Mouse (Mus musculus) kidney, adult 18-20 months (tissue): ENCODE results near the gene Snx8.
"Not testable (repeated sequence)": the region's sequence is repeated elsewhere in the genome, so short reads cannot be mapped to it uniquely, and the experiment has no call there.

ENCODE experiments used
- DNase-seq: peaks from one replicate; pipeline ENCODE4 v3.0.0; 2021

Gene Snx8

DNA sequence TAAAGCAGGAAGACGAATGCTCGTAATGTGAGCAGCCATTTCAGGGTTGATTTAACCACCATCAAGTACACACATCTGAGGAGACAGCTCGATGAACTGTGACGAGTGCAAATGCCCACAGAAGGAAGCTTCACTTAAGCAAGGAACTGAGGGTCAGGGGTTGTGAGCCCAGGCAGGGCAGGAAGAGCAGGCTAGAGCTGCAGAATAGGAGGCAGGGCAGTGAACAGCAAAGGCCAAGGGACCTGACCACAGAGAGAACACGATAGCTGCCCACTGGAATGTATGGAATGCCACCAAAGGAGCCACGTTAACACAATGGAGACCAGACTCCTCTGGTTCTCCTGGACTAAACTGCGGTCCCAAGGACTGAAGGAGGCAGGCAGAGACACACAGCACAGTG lies 5.5 kb downstream of the Snx8 start:
- peak; percentile 45 for DNase-seq

DNA sequence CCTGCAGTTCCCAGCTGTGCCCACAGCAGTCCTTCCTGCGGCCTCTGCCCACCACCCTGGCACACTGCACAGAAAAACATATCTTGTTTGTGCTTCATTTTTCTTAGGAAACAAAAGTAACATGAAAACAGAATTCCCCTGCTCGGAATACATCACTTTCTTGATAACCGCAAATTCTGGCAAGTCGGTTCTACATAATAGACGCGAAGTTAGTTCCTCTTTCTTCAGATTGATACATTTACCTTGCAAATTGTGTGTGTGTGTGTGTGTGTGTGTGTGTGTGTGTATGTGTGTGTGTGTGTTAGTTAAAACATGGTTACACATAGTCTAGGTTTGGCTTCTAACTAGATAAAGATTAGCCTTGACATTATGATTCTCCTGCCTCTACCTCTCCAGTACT lies 6.4 kb downstream of the Snx8 start:
- no peak for DNase-seq

DNA sequence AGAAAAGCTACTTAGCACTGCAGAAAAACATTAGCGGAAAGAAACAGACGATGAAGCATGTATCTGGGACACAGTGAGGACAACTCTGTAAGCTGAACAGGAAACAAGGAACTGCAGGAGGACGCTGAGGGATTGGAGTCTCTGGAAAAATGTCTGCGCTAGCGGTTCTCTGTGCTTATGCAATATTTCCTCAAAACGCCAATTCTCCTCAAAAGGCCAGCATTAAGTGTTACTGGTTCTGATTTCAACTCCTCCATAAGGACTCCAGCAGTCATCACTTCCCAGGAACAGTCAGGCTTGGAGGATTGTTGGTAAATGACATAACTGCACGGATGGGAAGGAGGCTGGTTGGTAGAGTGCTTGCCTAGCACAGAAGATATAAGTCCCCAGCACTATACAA lies 7.9 kb downstream of the Snx8 start:
- no peak for DNase-seq

DNA sequence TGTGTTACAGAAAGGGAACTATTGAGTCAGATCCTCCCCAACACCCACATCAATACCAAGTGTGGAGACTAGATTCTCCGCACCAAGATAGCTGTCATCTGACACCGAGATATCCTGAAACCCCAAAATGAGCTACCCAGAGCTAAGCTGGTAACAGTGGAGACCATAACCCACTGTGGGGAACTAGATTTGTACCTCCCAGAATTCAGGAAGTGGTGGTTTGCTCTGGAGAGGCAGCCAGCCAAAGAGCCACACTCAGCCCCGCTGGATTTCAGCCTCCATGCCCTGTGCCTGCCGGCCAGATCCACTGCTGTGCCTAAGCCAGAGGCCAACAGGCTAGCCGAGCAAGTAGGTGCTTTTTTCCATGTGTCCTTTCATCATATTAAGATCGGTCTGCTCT lies 9.8 kb downstream of the Snx8 start:
- DNase-seq, result peak; percentile 51

DNA sequence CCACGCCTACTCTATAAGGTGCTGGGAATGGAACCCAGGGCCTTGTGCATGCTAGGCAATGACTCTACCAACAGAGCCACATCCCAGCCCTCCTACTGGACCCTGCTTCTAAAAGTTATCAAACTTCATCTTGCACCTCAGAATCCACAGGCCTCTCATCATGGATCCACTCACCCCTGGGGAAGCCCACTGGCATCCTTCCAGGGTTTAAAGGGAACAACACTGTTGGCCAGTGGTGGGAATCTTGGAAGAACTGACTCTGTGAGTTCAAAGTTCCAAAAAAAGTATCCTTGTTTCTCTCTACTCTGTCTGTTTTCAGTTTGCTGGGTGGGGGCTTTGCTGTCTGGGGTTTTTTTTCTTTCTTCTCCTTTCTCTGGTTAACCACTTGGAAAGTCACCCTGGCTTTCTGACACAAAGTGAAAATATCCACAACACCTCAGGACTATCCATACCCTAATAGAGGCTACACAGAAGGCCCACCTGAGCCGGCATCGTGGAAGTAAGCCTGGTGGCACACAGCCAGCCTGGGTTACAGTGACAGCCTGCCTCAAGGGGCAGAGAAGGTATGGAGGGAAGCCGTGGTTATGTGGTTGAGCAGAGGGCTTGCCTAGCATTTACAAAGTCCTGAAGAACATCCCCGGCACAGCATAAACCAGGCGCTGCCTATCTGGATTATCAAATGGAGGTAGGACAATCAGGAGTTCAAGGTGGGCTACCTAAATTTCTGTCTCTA lies 10.8 kb downstream of the Snx8 start:
- DNase-seq, result peak; percentile 59

DNA sequence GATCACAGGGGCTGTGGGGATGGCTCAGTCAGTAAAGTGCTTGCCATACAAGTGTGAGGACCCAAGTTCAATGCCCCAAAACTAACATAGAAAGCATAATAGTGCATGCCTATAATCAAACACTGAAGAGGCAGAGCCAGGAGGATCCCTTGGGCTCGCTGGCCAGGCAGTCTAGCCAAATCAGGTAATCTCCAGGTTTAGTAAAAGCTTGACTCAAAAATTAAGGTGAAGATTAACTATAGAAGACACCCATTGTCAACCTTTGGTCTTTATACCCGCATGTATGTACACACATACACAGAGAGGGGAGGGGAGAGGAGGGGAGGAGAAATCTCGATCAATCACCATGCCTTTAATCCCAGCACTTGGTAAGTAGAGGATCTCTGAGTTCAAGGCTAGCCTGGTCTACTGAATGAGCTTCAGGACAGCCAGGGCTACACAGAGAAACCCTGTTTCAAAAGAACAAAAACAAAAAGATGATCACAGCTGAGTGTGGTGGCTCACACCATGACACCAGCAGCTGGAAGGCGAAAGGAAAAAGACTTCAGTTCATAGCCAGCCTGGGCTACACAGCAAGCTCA lies 13.7 kb downstream of the Snx8 start:
- peak; percentile 21 for DNase-seq

DNA sequence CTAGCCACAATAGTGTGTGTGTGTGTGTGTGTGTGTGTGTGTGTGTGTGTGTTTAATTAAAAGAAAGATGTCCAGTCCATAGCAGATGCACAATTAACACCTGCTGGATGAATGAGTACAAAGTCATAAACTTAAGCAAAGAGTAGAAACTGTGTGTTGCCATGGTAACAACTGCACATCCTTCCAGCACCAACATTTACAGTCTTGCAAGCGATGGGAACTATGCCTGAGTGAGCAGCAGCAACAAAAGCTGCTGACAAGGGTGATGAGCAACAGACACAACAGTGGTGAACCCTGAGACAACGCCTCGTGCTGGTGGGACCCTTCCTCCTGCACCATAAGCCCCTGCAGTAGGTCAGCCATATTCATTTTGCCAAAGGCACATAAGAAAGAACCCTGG lies 14.8 kb downstream of the Snx8 start:
- peak; percentile 10 for DNase-seq

DNA sequence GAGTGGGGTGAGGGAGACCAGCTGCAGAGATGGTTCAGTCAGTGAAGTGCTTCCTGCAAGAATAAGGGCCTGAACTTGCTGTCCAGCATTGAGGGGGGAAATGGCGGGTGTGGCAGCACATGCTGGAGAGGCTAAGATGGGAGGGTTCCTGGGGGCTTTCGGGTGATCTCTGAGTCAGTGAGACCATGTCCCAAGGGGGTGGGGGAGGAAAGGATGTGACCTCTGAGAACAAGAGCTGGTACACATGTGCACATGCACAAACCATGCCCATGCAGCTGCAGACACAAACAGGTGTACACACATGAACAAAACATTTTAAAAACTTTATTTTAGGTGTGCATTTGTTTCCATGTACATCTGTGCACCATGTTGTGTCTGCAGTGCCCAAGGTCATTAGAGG lies 15.4 kb downstream of the Snx8 start:
- no peak for DNase-seq

DNA sequence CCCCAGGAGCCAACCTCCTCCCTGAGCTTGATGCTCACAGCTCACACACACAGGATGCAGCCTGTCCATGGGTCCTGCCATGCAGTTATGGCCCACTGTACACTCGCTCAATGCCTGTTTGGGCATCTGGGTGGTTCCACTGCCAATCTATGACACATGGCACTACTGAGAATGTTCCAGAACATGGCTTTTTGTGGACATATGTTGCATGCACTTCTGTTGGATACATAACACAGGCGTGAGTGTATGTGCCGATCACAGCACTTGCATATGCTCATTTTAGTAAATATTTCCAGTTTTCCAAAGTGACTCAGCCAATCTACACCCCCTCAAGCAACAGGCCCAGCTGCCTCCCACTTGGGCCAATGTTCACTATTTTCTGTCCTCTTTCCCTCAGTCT lies 17.4 kb downstream of the Snx8 start:
- no peak for DNase-seq

DNA sequence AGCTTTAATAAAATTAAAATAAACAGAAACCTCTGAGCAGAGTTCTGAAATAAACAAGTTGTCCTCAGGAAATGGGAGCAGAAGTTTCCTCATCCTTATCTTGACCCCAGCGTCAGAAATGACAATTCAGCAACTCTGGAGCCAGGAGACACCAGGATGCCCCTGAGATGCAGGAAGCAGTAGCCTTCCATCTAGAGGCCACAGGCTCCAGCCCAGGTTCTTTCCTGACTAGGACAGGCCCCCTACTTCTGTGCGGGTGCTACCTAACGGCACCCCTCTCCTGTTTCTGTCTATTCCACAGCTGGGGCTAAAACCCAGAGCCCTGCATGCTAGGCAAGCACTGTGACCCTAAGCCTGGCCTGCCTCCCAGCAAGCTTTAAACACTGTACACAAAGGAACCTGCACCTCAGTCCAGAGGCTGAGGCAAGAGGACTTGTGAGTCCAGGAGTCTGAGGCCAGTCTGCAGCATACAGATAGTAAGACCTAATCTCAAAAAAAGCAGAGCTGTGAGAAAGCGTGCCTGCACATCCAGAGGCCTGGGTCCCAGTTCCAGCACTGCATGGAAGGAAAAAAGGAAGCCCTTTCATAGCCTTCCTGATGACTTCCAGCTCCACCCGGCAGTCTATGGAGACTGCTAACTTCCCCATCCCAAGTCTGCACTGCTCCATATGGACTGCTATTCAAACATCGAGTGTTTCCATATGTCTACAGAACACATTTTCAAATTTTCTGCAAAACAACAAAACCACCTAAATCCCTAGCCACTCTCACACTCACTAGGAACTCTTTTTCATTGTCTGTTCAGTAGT lies 18.4 kb downstream of the Snx8 start:
- peak; percentile 63 for DNase-seq

DNA sequence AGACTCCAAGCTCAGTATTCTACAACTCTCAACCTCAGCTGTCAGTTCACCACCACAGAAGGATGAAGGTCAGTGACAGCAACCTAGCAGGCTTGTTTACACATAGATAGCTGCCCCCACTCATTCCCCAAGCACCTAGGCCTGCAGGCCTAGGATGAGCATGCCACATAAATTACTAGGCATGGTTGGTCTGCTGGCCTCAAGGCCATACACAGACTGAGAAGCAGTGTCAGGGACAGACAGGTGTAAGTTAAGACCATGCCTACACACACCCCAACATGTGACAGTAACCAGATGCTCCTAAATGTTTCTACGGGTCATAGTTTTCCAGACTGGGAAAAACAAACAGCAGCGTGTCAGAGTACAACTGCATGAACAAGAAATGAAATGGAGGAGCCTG lies 19.6 kb downstream of the Snx8 start:
- DNase-seq, result no peak

DNA sequence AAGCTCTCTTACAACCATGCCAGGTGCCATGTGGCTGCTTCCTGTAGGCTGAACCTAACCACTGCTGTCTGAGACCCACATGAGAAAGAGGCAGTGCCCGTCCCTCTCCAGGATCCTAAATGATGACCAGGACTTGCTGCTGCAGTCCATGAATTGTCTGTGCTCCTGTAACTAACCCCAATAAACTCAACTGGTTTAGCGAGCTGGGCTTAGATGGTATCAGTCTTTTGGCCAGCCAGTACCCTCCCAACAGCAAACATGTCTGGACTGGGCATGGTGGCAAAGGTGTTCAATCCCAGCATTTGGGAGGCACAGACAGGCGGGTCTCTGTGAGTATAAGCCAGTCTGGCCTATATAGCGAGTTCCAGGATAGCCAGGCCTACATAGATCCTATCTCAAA lies 20.1 kb downstream of the Snx8 start:
- peak; percentile 15 for DNase-seq

DNA sequence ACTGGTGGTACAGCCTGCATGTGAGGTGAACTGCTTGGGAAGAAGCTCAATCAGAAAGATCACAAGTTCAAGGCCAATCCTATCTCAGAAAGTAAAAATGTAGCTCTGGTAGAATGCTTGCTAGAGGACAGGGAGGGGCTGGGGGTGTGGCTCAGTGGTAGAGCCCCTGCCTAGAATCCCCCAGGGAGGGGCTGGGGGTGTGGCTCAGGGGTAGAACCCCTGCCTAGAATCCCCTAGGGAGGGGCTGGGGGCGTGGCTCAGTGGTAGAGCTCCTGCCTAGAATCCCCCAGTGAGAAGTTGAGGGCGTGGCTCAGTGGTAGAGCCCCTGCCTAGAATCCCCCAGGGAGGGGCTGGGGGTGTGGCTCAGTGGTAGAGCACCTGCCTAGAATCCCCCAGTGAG lies 20.9 kb downstream of the Snx8 start:
- DNase-seq, result not testable (repeated sequence)

DNA sequence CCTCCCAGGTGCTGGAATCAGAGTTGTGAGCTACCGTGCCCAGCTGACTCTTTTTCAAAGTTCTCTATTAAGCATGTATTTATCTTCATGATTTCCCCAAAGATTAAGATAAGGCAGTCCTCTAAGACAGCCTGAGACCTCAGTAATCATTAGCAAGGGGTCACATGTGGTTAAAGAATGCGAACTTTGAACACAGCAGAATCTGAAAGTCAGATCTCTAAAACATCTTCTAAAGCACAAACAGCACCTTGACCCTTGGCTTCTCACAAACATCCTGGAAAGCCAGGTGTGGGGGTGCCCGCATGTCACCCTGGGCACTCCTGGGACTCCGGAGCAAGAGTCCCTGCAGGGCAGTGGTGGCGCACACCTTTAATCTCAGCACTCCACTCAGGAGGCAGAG lies 24.6 kb downstream of the Snx8 start:
- peak; percentile 66 for DNase-seq

DNA sequence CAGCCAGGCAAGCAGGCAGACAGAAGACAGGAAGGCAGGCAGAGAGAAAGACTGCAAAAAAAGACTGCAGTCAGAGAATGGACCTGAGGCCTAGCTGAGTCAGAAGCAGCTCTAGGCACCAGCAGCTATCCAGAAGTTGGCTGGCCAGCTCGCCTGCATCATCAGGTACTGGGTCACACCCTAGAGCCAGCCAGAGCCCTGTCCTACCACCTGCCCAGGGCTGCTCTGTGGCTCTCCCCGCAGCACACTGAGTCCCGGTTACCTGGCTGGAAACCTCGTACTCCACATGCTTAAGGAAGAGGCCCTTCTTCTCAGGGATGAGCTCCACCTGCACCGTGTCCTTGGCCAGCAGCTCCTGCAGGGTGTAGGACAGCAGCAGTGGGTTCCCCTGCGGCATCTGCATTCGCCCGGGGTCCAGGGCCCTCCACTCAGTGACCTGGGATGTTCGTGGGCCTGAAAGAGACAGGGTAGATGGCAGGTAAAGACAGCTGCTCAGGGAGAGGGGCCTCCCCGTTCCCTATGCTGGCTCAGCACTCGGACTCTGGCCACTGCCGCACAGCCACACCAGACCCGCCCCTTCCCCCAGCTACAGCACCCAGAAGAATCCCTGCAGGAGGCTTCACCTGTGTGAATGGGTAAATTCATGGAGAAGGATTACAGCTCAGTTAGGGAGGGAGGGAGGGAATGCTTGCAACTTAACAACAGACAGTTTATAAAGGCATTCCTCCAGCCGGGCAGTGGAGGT lies 29.0 kb downstream of the Snx8 start:
- peak; percentile 64 for DNase-seq

DNA sequence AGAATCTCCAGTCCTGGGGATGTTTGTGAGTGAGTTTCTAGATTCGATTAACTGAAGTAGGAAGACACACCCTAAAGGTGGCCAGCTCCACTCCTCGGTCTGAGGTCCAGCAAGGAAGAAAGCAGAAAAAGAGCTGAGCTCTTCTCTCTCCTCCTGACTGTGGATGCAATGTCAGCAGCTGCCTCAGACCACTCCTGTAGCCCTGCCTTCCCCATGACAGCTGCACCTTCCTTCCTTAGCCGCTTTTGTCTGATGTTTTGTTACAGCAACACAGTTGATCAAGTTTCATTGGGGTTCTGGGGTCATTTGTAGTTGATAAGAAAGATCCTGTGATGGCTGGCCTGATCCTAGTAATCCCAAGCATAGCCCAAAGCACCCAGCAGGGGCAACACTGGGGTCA lies 31.6 kb downstream of the Snx8 start:
- DNase-seq, result no peak

DNA sequence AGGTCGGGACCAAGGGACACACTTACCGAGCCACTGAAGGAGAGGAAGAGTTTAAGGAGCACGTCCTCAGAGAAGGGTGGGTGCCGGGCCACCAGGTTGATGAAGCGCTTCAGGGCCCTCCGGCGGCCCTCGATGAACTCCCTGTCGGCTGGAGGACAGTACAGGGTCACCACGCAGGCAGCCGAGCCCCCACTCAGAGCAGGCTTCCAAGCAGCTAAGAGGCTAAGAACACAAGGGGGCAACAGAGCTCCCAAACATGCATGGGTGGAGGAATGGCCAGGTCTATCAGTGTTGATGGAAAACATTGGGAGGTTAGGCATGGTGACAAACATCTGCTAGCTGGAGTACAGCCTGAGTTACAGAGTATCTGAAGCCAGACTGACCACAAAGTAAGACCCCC lies 33.1 kb downstream of the Snx8 start:
- DNase-seq, result no peak

DNA sequence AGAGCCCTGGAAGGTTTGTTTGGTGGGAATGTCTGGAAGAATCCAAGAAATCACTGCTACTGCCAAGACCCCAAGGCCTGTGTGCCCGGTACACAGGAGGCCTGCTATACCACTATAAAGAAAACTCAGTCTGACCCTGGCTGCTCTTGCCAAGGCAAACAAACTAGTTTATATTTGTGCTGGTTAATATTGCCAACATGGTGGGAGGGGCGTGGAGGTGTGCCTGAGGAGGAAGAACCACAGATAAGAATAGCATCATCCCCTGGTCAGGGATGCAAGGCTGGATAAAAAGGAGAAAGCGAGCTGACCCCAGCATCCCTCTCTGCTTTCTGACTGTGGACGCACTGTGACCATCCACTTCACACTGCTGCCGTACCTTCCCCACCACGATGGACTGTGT lies 36.7 kb downstream of the Snx8 start:
- DNase-seq, result no peak

DNA sequence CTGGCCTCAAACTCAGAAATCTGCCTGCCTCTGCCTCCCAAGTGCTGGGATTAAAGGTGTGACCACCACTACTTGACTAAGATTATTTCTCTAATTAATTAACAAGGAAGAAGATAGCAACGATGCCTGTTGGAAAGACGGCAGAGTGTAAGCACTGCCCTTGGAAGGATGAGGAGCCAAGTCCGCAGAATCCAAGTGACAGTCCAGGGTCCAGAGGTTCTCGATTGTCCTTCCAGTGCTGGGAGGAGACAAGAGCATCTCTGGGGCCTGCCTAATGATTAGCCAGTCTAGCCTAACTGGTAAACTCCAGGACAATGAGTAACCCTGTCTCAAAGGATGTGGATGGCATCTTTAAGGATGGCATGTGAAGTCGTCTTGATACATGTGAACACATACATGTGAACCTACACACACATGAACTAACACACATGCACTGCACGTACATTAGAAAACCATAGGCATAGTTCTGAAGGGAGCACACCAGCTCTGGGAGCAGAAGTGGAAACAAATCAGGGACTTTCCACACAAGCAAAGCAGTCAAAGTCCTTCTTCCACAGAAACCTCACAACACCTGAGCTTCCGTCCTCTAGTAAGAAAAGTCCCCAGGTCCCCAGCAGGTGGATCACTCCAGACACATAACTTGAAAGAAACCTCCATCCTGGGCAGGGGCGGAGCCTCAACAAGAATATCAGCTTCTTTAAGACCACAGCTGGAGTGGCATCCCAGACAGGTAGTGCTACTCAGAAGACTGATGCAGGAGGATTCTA lies 38.1 kb downstream of the Snx8 start:
- peak; percentile 40 for DNase-seq

DNA sequence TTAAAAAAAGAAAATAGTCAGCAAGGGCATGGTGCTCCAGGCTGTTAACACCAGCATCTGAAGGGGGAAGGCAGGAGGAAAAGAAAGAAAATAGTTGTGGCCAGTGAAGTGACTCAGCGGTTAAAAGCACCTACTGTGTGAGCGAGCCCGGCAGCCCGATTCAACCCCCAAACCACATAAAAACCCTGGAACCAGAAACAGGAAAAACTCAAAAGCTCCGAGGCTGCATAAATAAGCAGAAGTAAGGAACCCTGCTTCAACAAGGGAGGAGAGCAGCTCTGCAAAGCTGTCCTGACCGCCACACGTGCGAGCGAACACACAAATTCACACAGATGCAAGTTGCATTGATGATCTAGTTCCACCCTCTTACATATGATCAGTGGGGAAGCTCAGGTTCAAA lies 39.2 kb downstream of the Snx8 start:
- DNase-seq, result no peak

DNA sequence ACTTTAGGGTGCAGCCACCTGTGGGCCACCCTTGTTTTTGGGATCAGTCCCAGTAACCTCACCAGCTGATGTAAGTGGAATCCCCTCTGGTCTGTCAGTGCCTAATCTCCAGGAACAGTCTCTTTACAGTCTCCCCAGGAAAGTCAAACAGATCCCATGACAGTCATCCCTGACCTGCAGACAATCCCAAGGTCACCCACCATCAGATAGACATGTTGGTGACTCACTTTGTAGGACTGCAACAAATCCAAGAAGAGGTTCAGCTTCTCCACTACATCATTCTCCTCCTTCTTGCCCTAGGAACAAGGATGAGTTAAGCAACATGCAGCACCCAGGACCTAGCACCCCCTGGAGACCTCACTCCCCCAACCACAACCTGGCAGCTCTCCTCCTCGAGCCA lies 43.0 kb downstream of the Snx8 start:
- DNase-seq, result no peak

DNA sequence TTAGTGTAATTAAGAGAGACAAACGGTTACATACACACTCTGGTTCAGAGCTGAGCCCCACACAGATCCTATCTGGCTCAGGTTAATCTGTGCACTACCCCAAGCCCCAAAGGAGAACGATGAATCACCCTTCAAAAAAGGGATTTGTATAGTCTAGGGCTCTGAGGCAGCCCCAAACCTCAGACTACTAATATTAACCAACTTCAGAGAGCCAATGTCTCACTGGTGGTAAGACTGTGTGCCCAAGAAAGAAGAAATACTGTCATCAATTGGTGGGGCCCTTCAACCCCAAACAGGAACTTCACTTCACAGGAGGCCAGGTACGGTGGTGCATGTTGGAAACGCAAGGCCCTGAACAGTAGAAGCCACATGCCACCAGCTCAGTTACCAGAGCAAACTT lies 43.8 kb downstream of the Snx8 start:
- no peak for DNase-seq

DNA sequence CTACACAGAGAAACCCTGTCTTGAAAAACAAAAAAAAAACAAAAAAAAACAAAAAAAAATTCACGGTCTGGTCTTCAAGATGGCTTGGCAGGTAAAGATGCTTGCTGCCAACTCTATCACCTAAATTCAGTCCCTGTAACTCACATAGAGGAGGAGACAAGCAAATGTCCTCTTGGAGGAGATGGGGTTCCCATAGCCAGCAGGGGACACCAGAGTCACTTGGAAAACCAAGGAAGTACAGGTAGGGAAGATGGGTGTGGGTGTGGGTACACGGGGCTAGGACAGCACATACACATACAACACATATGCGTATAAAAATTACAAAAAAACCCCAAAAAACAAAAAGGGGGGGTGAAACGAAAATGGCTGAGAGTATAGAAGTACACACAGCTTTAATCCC lies 46.2 kb downstream of the Snx8 start:
- no peak for DNase-seq
